Mouse (Mus musculus) heart, adult 2 months (tissue): ENCODE results near the gene Blnk.

ENCODE experiments used
- CTCF ChIP-seq: fragments of 200-600 bp; IDR thresholded peaks from 2 replicates; pipeline ENCODE4 v1.8.1; 2022; ENCODE audit warnings: antibody characterized with exemption, mild to moderate bottlenecking, moderate library complexity
- EP300 ChIP-seq: fragments of 200-500 bp; IDR thresholded peaks from 2 replicates; pipeline ENCODE4 v1.6.1; 2011; ENCODE audit warnings: low read depth, low read length, control low read depth; ENCODE audit not compliant: insufficient read depth
- POLR2A ChIP-seq: fragments of 200-500 bp; IDR thresholded peaks from 2 replicates; pipeline ENCODE4 v1.6.1; 2011; ENCODE audit warnings: mild to moderate bottlenecking, low read depth, low read length, control low read depth; ENCODE audit not compliant: insufficient read depth

DNA sequence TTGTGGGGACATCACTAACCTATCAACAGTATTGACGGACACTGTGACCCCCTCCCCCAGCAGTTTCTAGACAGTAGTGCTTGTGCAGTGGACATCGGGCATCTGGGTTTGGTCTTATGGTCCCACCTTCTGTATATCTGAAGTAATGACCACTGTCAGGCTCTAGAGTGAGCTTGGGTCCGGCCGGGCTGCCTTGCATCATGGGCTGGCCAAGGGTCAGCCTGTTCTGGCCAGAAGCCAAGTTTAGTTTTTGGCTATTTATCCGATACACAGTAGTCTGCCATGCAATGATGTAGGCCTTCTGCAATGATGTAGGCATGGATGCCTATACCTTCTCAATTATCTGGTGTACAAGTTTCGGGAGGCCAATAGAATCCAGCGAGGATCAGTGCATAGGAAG, 50.8 kb downstream of the Blnk start:
- TF ChIP-seq CTCF (no peak), POLR2A (no peak), EP300 (no peak)
